Mouse (Mus musculus): ENCODE results near the gene Arhgef7.
"Not testable (repeated sequence)": the region's sequence is repeated elsewhere in the genome, so short reads cannot be mapped to it uniquely, and the experiment has no call there.

The Arhgef7 gene

DNA sequence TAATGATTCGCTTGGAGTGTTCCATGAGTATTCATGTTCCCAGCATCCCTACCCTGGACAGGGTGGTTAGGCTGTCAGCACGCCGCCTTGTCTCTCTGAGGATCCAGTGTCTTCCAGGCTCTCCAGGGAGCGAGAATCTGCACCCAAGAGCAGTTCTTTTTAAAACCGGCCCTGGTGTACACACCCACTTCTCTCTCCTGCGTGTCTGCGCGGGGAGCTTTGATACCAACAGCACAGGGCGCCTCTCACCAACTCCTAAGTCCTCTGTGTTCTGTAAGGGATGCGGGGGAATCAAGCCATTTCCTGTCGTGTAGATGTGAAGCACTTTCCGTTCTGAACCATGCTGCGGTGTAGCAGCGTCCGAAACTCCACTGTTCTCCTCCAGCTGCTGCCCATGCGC lies 107.2 kb downstream of the Arhgef7 start:
- no peak for DNase-seq (ENCODE audit: low spot score)

GRCm38 (mm10) chr8:11840174-11840573 lies 112.7 kb downstream of the Arhgef7 start, which contains the start of gene Tex29:
TSS of gene Tex29 (plus strand) at chr8:11840474.
- no peak for DNase-seq (ENCODE audit: low spot score)

DNA sequence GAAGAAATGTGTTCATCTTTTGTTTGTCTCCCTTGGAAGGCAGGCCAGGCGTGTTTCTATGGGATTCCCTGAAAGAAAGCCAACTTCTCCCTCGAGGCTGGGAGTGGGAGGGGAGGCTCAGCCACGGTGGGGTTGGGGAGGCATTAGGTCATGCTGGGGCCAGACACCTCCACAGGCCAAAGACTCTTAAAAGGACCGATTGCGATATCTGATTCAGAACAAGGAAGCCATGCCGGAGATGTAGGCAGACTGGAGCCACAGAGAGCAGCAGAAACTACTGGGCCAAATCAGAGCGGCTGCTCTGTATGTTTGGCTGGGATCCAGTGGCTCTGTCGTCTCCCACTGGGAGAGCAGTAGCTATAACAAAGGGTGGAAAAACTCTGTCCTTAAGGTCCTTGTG lies 114.0 kb downstream of the Arhgef7 start:
- DNase-seq (ENCODE audit: low spot score): no peak

DNA sequence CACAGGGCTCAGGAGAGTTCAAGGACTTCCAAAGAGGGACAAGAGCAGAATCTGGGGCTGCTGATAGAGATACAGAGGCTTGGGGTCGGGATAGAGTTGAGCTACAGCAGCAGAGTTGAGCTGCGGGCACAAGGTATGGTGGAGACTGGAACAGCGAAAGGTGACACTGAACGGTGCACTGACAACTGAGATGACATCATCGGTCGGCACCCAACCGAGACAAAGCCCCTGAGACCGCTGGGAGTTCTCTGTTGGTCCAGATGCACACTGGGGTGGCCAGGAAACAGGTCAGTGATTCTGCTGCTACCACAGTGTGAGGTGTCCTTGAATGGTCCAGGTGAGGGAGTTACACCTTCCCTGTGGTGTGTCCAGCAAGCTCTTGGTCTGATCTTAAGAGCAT lies 115.2 kb downstream of the Arhgef7 start:
- DNase-seq (ENCODE audit: low spot score): no peak

- DNase-seq (ENCODE audit: low spot score): no peak
Observed at GRCm38 (mm10) chr8:11843677-11844315, 116.3 kb downstream of the Arhgef7 start.

DNA sequence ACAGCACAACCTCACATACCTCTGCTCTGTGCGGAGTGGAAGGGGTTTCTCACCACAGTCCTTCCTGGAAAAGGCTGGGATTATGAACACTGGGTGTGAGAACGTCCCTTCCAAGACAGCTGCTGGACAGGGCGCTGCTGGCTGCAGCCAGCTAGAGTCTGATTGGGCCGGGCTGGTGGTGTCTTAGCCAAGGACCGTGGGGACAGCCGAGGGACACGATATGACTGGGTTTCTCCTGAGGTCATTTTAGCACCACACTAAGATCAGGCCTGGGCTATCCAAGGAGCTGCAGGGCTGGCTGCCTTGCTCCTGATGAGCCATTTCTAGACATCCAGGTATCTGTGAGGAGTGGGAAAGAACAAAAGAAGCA lies 116.8 kb downstream of the Arhgef7 start:
- no peak for DNase-seq (ENCODE audit: low spot score)

- DNase-seq (ENCODE audit: low spot score): no peak
Observed at GRCm38 (mm10) chr8:11846807-11847206, 119.3 kb downstream of the Arhgef7 start.

DNA sequence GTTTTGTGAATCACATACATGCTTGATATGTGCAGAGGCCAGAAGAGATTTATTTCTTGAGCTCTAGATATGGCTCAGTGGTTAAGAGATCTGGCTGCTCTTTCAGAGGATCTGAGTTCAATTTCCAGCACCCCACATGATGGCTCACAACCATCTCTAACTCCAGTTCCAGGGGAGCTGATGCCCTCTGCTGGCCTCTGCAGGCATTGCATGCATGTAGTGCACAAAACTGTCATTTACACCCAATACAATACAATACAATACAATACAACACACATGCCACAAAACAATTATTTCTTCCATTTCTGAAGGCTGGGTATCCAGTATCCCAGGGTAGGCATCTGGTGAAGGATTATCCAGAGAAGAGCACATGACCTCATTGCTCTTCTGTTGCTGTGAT lies 140.3 kb downstream of the Arhgef7 start:
- DNase-seq (ENCODE audit: low spot score): no peak

DNA sequence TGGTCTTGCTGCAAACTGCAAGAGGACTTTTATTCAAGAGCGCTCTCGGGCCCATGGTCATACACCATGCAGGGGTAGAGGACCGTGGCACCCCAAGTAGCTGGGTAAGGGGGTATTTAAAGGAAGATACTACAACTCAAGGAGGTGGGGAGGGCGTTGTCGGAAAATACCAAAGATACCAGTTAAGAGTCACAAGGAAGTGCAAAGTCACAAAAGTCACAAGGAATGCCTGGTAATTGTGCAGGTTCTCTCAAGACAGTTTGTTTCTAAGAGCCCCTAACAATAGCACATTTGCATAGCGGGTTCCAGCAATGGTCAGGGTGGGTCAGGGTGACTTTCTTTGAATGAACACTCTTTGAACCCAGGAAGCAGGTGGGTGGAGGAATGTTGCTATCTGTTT lies 146.7 kb downstream of the Arhgef7 start:
- DNase-seq (ENCODE audit: low spot score): not testable (repeated sequence)

- DNase-seq (ENCODE audit: low spot score): no peak
Observed at GRCm38 (mm10) chr8:11884646-11885045, 157.1 kb downstream of the Arhgef7 start.
